Mouse (Mus musculus): ENCODE data around the gene Atxn1.

DNA sequence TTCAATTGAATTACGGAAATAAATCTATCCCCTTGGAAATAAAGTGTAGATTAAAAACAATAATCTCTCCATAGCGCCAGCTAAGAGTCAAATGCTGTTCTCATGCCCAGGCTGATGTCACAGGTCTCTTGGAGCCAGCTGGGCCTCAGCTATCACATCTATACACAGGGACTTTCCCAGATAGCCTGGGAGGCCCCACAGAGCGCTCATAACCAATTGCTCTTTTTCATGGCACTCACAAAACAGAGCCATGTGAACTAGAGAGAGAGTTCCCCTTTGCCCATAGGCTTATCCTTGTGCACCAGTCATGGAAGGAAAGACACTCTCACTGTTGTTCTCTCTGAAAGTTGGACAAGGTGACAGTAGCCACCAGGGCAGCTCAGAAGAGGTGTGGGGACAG, 230.3 kb downstream of the Atxn1 start:
- TF ChIP-seq CTCF (IDR thresholded peaks at IDR 0.05; ENCODE audit: extremely low read depth, insufficient read length, insufficient replicate concordance, low read depth, low read length) (no peak), POLR2A (IDR thresholded peaks at IDR 0.05; ENCODE audit: low read depth, low read length) (no peak)
